8 mouse cellular contexts compared by ENCODE assay signal in genomic region chr1:87154501-87155120, GRCm38 (mm10). TPM values are rescaled to one million over a fixed set of nuclear protein-coding genes. Genes with fewer than 3 reads are reported as not detected.
DNase-seq lines count a peak whose midpoint lies in the region; ATAC-seq and TF ChIP-seq lines count a peak whose summit lies in the region.
"Had no signal": no experiment of that assay in that cellular context is flagged by ENCODE, and none has a peak within 500 bp of the region (broad histone marks: within the 10 kb centered on the region; RNA-seq: fewer than 3 reads in every experiment).

No protein-coding gene starts in this region.

- no peak for TF ChIP-seq CTCF in lung, postnatal 0 days (IDR thresholded peaks at IDR 0.05)

- H3K4me3 ChIP-seq in lung, postnatal 0 days (ENCODE audit: low read depth, low read length): peak overlapping the region; percentile 28; the same call in 1 of the 2 replicates
- peak overlapping the region; percentile 49 for H3K4me3 ChIP-seq in forebrain, embryonic 13.5 days
- peak overlapping the region; percentile 41 for H3K4me3 ChIP-seq in limb, embryonic 15.5 days
- H3K4me3 ChIP-seq in stomach, embryonic 16.5 days (replicated peaks; ENCODE audit: low read length): peak overlapping the region; percentile 39

- TF ChIP-seq EP300 in lung, postnatal 0 days (IDR thresholded peaks at IDR 0.05): no peak

- H3K4me1 ChIP-seq in lung, postnatal 0 days (ENCODE audit: insufficient read depth, low read depth, low read length): no peaks in the 10 kb centered on the region
- H3K4me1 ChIP-seq in forebrain, embryonic 13.5 days: peaks cover 31% of the 10 kb centered on the region
- peaks cover 34% of the 10 kb centered on the region for H3K4me1 ChIP-seq in limb, embryonic 15.5 days
- H3K4me1 ChIP-seq in stomach, embryonic 16.5 days (ENCODE audit: control insufficient read depth, insufficient read depth, low read length): no peaks in the 10 kb centered on the region; the same call in 1 of the 2 replicates

- H3K36me3 ChIP-seq in lung, postnatal 0 days (ENCODE audit: insufficient read depth, low read length): no peaks in the 10 kb centered on the region
- peaks cover 3% of the 10 kb centered on the region; the same call in 1 of the 2 replicates for H3K36me3 ChIP-seq in forebrain, embryonic 13.5 days (ENCODE audit: poor library complexity, severe bottlenecking)
- no peaks in the 10 kb centered on the region for H3K36me3 ChIP-seq in limb, embryonic 15.5 days
- H3K36me3 ChIP-seq in stomach, embryonic 16.5 days (ENCODE audit: control insufficient read depth, insufficient read depth, low read length): no peaks in the 10 kb centered on the region

- H3K9me3 ChIP-seq in lung, postnatal 0 days (ENCODE audit: low read length): no peaks in the 10 kb centered on the region
- no peaks in the 10 kb centered on the region for H3K9me3 ChIP-seq in forebrain, embryonic 13.5 days (replicated peaks)
- H3K9me3 ChIP-seq in limb, embryonic 15.5 days: no peaks in the 10 kb centered on the region
- no peaks in the 10 kb centered on the region for H3K9me3 ChIP-seq in stomach, embryonic 16.5 days (replicated peaks; ENCODE audit: control insufficient read depth, low read length)

- no peak overlapping the region for H3K27ac ChIP-seq in lung, postnatal 0 days (ENCODE audit: low read length)
- no peak overlapping the region for H3K27ac ChIP-seq in forebrain, embryonic 13.5 days
- no peak overlapping the region for H3K27ac ChIP-seq in limb, embryonic 15.5 days
- H3K27ac ChIP-seq in stomach, embryonic 16.5 days (ENCODE audit: low read length): no peak overlapping the region

- peaks cover 71% of the 10 kb centered on the region for H3K27me3 ChIP-seq in lung, postnatal 0 days (replicated peaks; ENCODE audit: insufficient read depth, low read length)
- H3K27me3 ChIP-seq in forebrain, embryonic 13.5 days: peaks cover 97% of the 10 kb centered on the region
- H3K27me3 ChIP-seq in limb, embryonic 15.5 days: peaks cover 99% of the 10 kb centered on the region
- peaks cover 82% of the 10 kb centered on the region for H3K27me3 ChIP-seq in stomach, embryonic 16.5 days (ENCODE audit: control insufficient read depth, insufficient read depth, low read length)

- H3K9ac ChIP-seq in lung, postnatal 0 days (replicated peaks; ENCODE audit: low read depth): no peak overlapping the region
- peak overlapping the region; percentile 53 for H3K9ac ChIP-seq in forebrain, embryonic 13.5 days
- H3K9ac ChIP-seq in limb, embryonic 15.5 days: no peak overlapping the region; the same call in 1 of the 2 replicates
- H3K9ac ChIP-seq in stomach, embryonic 16.5 days (ENCODE audit: low read length): no peak overlapping the region

- 3% methylated on average over 58 of the region's 58 CpGs for WGBS in lung, postnatal 0 days
- under 1% methylated on average over 55 of the region's 58 CpGs for WGBS in forebrain, embryonic 13.5 days
- WGBS in limb, embryonic 15.5 days: 1% methylated on average over 58 of the region's 58 CpGs
- WGBS in stomach, embryonic 16.5 days: 2% methylated on average over 58 of the region's 58 CpGs

- ATAC-seq in lung, postnatal 0 days: no peak
- peak; percentile 23 for ATAC-seq in forebrain, embryonic 13.5 days
- ATAC-seq in limb, embryonic 15.5 days (ENCODE audit: insufficient number of reproducible peaks, low FRiP score, low TSS enrichment, low read depth): no peak
- no peak for ATAC-seq in stomach, embryonic 16.5 days (ENCODE audit: insufficient read depth, low FRiP score)
- ATAC-seq in megakaryocyte progenitor cell, adult 5-6 weeks (replicated peaks; ENCODE audit: poor library complexity): no peak

- no peak for DNase-seq in lung, postnatal 0 days (ENCODE audit: low spot score)
- DNase-seq in lung, postnatal 25 days (ENCODE audit: low spot score): no peak
- DNase-seq in layer of hippocampus, adult 9-11 months: no peak

- H3K4me2 ChIP-seq in lung, postnatal 0 days (replicated peaks; ENCODE audit: low read depth, low read length): peak overlapping the region; percentile 45
- peak overlapping the region; percentile 69 for H3K4me2 ChIP-seq in forebrain, embryonic 13.5 days
- H3K4me2 ChIP-seq in limb, embryonic 15.5 days: peak overlapping the region; percentile 65
- peak overlapping the region; percentile 48 for H3K4me2 ChIP-seq in stomach, embryonic 16.5 days (ENCODE audit: low read depth, low read length)

RNA-seq across cellular contexts. Expression of gene Ecel1, which starts 1.7 kb away (rescaled TPM):
- polyA plus RNA-seq in lung, postnatal 0 days (2015; fragmentation: Nextera tagmentation; extraction: Ambion mirVana): 0.17 and 0.39 TPM in 2 replicates
- polyA plus RNA-seq in forebrain, embryonic 13.5 days (2015; fragmentation: Nextera tagmentation; extraction: Ambion mirVana): 20.0 and 20.2 TPM in 2 replicates
- polyA plus RNA-seq in limb, embryonic 15.5 days (2015; fragmentation: Nextera tagmentation; extraction: Ambion mirVana): 0.55 and 1.8 TPM in 2 replicates
- polyA plus RNA-seq in stomach, embryonic 16.5 days (2015; fragmentation: Nextera tagmentation; extraction: Ambion mirVana): 3.0 and 5.7 TPM in 2 replicates
- not detected in 2 replicates for total RNA-seq in megakaryocyte progenitor cell, adult 5-6 weeks (2015)
- not detected in 2 replicates for total RNA-seq in megakaryocyte progenitor cell, adult 5-6 weeks (2017)
- total RNA-seq: liver, adult 2 months had no signal
- polyA plus RNA-seq: liver, adult 2 months had no signal

RNA-seq across cellular contexts. Expression of gene Prss56, which starts 28.5 kb away (rescaled TPM):
- polyA plus RNA-seq in lung, postnatal 0 days (2015; fragmentation: Nextera tagmentation; extraction: Ambion mirVana): not detected in 2 replicates
- polyA plus RNA-seq in forebrain, embryonic 13.5 days (2015; fragmentation: Nextera tagmentation; extraction: Ambion mirVana): 0.17 TPM in 1 of 2 replicates, not detected in the other
- 0.12 and 0.19 TPM in 2 replicates for polyA plus RNA-seq in limb, embryonic 15.5 days (2015; fragmentation: Nextera tagmentation; extraction: Ambion mirVana)
- polyA plus RNA-seq in stomach, embryonic 16.5 days (2015; fragmentation: Nextera tagmentation; extraction: Ambion mirVana): not detected in 2 replicates
- not detected in 2 replicates for total RNA-seq in megakaryocyte progenitor cell, adult 5-6 weeks (2015)
- not detected in 2 replicates for total RNA-seq in megakaryocyte progenitor cell, adult 5-6 weeks (2017)
- total RNA-seq: liver, adult 2 months had no signal
- polyA plus RNA-seq: liver, adult 2 months had no signal

RNA-seq across cellular contexts. Expression of gene Akp3, which starts 29.8 kb away (rescaled TPM):
- polyA plus RNA-seq in lung, postnatal 0 days (2015; fragmentation: Nextera tagmentation; extraction: Ambion mirVana): not detected in 2 replicates
- not detected in 2 replicates for polyA plus RNA-seq in forebrain, embryonic 13.5 days (2015; fragmentation: Nextera tagmentation; extraction: Ambion mirVana)
- polyA plus RNA-seq in limb, embryonic 15.5 days (2015; fragmentation: Nextera tagmentation; extraction: Ambion mirVana): not detected in 2 replicates
- polyA plus RNA-seq in stomach, embryonic 16.5 days (2015; fragmentation: Nextera tagmentation; extraction: Ambion mirVana): 0.08 TPM in 1 of 2 replicates, not detected in the other
- not detected in 2 replicates for total RNA-seq in megakaryocyte progenitor cell, adult 5-6 weeks (2015)
- not detected in 2 replicates for total RNA-seq in megakaryocyte progenitor cell, adult 5-6 weeks (2017)
- total RNA-seq: liver, adult 2 months had no signal
- polyA plus RNA-seq: liver, adult 2 months had no signal

RNA-seq across cellular contexts. Expression of gene Chrnd, which starts 35.8 kb away (rescaled TPM):
- not detected in 2 replicates for polyA plus RNA-seq in lung, postnatal 0 days (2015; fragmentation: Nextera tagmentation; extraction: Ambion mirVana)
- polyA plus RNA-seq in forebrain, embryonic 13.5 days (2015; fragmentation: Nextera tagmentation; extraction: Ambion mirVana): not detected in 2 replicates
- 5.0 and 14.4 TPM in 2 replicates for polyA plus RNA-seq in limb, embryonic 15.5 days (2015; fragmentation: Nextera tagmentation; extraction: Ambion mirVana)
- polyA plus RNA-seq in stomach, embryonic 16.5 days (2015; fragmentation: Nextera tagmentation; extraction: Ambion mirVana): 0.10 and 2.0 TPM in 2 replicates
- not detected in 2 replicates for total RNA-seq in megakaryocyte progenitor cell, adult 5-6 weeks (2015)
- not detected in 2 replicates for total RNA-seq in megakaryocyte progenitor cell, adult 5-6 weeks (2017)
- total RNA-seq: liver, adult 2 months had no signal
- polyA plus RNA-seq: liver, adult 2 months had no signal

RNA-seq across cellular contexts. Expression of gene Chrng, which starts 49.8 kb away (rescaled TPM):
- polyA plus RNA-seq in lung, postnatal 0 days (2015; fragmentation: Nextera tagmentation; extraction: Ambion mirVana): 0.04 TPM in 1 of 2 replicates, not detected in the other
- polyA plus RNA-seq in forebrain, embryonic 13.5 days (2015; fragmentation: Nextera tagmentation; extraction: Ambion mirVana): not detected in 2 replicates
- polyA plus RNA-seq in limb, embryonic 15.5 days (2015; fragmentation: Nextera tagmentation; extraction: Ambion mirVana): 14.3 and 38.1 TPM in 2 replicates
- 0.16 and 5.7 TPM in 2 replicates for polyA plus RNA-seq in stomach, embryonic 16.5 days (2015; fragmentation: Nextera tagmentation; extraction: Ambion mirVana)
- total RNA-seq in megakaryocyte progenitor cell, adult 5-6 weeks (2015): not detected in 2 replicates
- total RNA-seq in megakaryocyte progenitor cell, adult 5-6 weeks (2017): not detected in 2 replicates
- total RNA-seq: liver, adult 2 months had no signal
- polyA plus RNA-seq: liver, adult 2 months had no signal
